Mouse (Mus musculus) mesoderm, embryonic 11.5 days (tissue): ENCODE measurements at regions not wholly inside any gene's neighbourhood (a gene's known extent, or its start where the extent isn't known, plus 50 kb on each side); places are given as distances from the start of the nearest gene placed in this dataset.
A peak's percentile ranks its signal among the peaks of the same experiment; 100 is the strongest.

Source experiments
- DNase-seq: peaks from one replicate; pipeline ENCODE4 v3.0.0-alpha.2; 2012; ENCODE audit warnings: low read depth, low spot score

GRCm38 (mm10) chr7:74877466-74877865 lies 322.9 kb upstream of the Slco3a1 start:
- DNase-seq: no peak

- DNase-seq: no peak
These were observed 322.1 kb upstream of the Slco3a1 start for GRCm38 (mm10) chr7:74876667-74877066.

- no peak for DNase-seq
These were observed 315.7 kb upstream of the Slco3a1 start for GRCm38 (mm10) chr7:74870250-74870649.

DNA sequence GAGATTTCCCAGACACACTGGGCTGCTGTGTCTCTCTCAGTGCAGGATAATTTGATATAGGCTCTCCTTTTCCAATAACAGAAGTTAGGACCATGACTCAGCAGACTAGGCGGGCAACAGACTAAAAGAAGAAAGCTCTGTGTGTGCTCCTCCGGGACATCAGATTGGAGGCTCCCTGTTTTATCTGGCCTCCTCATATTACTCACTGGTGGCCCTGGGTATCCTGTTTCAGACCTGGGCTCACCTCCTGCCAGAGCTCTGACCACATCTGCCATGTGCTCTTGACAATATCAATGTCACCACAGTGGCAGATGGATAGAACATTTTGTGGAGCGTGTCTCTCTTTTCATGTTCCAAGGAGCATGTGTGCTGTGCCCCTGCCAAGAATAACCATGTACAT lies 308.1 kb upstream of the Slco3a1 start:
- DNase-seq: peak; percentile 53

GRCm38 (mm10) chr7:74844306-74844929 lies 289.8 kb upstream of the Slco3a1 start:
- no peak for DNase-seq

DNA sequence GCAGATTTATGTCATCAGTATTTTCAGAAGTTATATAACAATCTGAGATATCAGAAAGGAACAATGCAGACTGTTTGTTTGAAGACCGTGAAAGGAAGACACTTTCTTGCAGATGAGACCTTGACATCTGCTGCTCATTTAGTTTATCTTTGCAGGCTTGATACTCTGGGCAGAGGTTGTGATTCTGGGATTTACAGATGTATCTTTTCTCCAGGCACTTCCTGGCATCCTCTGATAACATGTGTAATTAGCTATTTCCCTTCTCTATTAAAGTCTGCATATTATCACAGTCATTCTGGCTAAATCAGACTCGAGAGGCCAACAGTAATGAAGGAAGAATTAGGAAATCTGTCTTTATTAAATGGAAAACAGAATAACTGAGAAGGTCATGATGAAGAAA lies 268.7 kb upstream of the Slco3a1 start:
- no peak for DNase-seq

- DNase-seq: no peak
These were observed 238.7 kb upstream of the Slco3a1 start for GRCm38 (mm10) chr7:74793241-74793640.

DNA sequence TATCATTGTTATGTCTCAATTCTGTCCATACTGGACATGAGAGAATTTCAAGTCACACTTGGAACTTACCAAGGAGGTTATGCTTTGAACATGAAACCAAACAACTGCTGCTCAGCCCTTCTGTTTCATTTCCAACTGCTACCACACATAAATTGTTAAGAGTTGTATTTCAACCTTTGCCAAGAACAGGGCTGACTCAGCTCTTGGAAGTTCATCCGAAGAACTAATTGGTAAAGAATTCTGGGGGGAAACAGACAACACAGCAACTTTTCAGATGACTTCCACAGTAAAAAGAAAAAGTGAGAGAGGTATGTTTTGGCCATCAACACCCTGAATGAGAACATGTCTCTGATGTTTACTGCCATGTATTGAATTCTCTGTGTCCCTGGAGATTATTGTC lies 234.1 kb upstream of the Slco3a1 start:
- DNase-seq: no peak

- DNase-seq: no peak
These were observed 217.1 kb upstream of the Slco3a1 start for GRCm38 (mm10) chr7:74771435-74772406.

GRCm38 (mm10) chr7:74766550-74766949 lies 212.0 kb upstream of the Slco3a1 start:
- DNase-seq: no peak

DNA sequence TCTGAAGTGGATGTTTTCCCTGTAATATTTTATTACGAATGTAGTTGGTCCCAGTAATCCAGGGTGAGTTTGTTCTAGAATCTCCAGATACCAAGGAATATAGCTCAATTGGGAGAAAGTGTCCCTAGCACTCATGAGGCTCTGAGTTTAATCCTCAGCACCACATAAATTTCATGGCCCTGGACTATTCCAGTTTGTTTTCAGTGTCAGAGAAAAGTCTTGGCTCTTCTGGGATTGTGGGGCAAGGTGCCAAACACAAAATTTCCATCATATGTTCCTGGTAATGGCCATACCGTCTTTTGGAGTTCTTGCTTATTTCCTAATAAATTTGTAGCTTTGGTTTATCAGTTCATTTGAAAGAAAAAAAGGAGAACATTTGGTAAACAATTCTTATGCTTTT lies 202.9 kb upstream of the Slco3a1 start:
- no peak for DNase-seq

DNA sequence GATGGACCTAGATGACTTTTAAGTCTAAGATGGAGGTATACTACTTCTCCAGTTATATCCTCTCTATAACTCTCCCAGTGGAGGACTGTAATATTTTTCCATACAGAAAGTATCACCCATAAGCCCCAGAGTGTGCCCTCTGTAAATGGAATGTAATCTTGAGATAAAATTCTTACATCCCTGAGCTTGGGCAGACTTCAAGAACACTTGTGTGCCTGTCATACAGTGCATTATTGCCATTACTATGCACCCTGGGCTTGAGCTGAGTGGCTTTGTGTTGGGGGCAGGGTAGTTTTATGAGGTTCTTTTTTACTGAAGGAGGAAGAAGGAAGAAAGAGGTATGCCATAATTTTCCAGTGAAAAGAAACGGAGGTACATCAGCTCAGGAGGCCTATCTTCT lies 193.1 kb upstream of the Slco3a1 start:
- DNase-seq: no peak

DNA sequence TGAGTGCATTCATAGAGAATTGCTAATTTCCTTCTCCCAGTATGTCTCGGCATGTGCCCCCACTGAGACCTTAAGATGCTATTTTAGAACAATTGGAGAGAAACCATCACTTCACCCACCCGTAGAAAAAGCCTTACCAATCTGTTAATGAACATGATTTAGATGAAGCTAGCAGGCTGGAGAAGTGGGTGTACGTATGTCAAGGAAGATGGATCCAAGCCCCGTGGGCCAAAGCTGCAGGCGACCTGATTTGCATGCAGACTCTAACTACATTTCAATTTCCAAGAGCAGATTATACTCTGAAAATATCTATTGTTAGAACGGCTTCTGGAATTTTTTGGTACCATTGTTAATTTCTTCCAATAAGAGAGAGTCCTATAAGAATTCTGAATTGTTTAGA lies 180.4 kb upstream of the Slco3a1 start:
- DNase-seq: no peak

- no peak for DNase-seq
These were observed 171.9 kb upstream of the Slco3a1 start for GRCm38 (mm10) chr7:74726324-74726991.

GRCm38 (mm10) chr7:74719321-74719720 lies 164.7 kb upstream of the Slco3a1 start:
- no peak for DNase-seq

DNA sequence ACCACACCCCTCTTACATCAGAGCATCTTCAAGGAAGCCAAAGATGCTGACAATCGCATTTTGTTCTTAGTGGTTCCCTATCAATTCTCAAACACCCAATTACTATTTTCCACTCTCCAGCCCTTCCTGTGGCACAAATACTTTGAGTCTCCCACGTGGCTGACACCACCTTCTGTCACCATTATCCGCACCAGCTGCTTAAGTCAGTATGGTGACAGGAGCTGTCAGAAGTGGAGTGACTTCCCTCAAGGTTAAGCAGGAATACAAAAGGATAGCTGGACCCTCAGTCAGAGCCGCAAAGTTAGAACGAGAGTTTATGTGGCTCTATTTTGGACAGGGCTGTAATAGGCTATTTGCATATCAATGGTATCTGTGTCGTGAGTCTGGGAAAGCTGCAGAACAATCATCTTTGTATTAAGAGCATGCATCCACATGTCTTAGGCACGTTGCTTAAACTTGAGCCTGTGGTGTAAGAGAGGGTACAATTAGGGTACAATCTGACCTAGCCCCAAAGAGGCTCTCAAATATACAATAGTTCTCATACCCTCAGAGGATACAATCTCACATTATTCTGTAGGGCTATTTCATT lies 155.5 kb upstream of the Slco3a1 start:
- peak; percentile 11 for DNase-seq

DNA sequence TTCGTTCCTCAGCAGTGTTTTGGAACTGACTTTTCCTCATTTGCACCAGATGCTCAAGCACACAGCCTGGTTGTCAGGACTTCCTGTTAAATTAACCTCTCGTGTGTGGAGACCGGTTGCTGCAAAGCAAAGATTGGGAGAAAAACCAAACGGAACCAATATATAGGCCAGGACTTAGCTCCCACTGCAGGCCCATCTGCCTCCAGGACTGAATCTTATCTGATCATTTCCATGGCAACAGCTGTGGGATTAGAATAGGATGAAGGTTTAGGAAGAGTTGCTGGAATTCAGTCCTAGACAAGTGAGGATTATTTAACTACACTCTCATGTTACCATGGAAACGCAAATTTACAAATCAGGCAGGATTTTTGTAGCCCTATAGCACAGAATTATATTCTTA lies 154.4 kb upstream of the Slco3a1 start:
- DNase-seq: peak; percentile 42

DNA sequence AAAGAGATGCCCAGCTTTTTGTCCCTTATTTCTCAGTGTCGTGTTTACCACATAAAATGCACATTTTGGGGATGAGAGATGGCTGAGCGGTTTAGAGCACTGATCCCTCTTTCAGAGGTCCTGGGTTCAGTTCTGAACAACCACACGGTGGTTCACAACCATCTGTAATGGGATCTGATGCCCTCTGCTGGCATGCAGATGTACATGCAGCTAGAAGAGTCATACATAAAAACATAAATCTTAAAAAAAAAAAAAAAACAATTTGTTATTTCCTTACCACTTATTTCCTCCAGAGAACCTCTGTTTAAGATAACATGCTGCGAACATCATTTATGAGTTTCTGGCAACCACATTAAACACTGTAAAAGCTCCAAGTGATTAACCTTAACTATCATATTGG lies 149.0 kb upstream of the Slco3a1 start:
- no peak for DNase-seq

DNA sequence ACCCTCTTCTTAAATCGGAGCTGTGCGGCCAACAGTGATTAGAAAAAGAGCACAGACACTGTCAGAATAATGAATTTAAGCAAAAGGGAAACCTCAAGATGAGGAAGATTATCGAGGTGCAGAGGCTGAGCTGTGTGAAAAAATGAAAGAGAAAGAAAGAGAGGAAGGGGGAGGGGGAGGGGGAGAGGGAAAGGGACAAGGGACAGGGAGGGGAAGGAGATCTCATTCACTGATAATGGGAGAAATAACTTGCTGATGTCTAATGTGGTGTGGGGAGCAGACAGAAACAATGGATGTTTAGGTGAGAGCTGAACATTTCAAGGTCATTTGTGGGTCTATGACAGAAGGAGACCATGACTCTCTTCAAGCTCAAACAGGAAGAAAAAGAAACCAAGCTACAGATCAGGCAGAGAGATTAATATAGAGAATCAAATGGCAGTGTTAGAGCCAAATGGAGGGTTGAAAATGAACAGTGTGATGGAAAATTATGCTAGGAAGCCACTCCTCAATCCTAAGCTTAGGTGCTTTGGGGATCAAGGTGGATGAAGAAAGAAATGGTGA lies 143.3 kb upstream of the Slco3a1 start:
- no peak for DNase-seq

- no peak for DNase-seq
These were observed 141.7 kb upstream of the Slco3a1 start for GRCm38 (mm10) chr7:74696286-74696685.

- DNase-seq: no peak
These were observed 138.5 kb upstream of the Slco3a1 start for GRCm38 (mm10) chr7:74693049-74693448.

- no peak for DNase-seq
These were observed 136.1 kb upstream of the Slco3a1 start for GRCm38 (mm10) chr7:74690706-74691105.
